Mouse (Mus musculus) MEL (cell line): Measurements from ENCODE around the gene Exoc6b. TPM values are rescaled to one million over a fixed set of nuclear protein-coding genes. Genes with fewer than 3 reads are reported as not detected.

Experiments
- DNase-seq: peaks from one replicate; pipeline ENCODE4 v3.0.0; 2011; ENCODE audit warnings: low read depth, low spot score
- H3K27ac ChIP-seq: 2 replicates; pipeline ENCODE4 v1.5.1; 2012; ENCODE audit warnings: low read depth, mild to moderate bottlenecking, control low read depth, low read length, moderate library complexity; ENCODE audit not compliant: control insufficient read depth
- H3K27me3 ChIP-seq, 2 experiments: fragments of 150-350 bp in 1 of 2; sonication (generic) in 1 of 2; 2 replicates each; pipeline ENCODE4 v1.6.1; 2012; ENCODE audit warnings: low read length in 2 of 2, mild to moderate bottlenecking in 2 of 2, improper control_type of control experiment in 1 of 2, moderate library complexity in 1 of 2; ENCODE audit not compliant: insufficient read depth in 2 of 2, control insufficient read depth in 1 of 2
- H3K36me3 ChIP-seq, 2 experiments: 2 replicates each; pipeline ENCODE4 v1.6.1; 2012 to 2014; ENCODE audit warnings: low read length in 2 of 2, improper control_type of control experiment in 1 of 2, inconsistent platforms in 1 of 2, mild to moderate bottlenecking in 1 of 2; ENCODE audit not compliant: insufficient read depth in 2 of 2, control insufficient read depth in 1 of 2
- H3K4me1 ChIP-seq, 2 experiments: fragments of 150-350 bp in 1 of 2; sonication (generic) in 1 of 2; 2 replicates each; pipeline ENCODE4 v1.6.1; 2012; ENCODE audit warnings: low read length in 2 of 2, improper control_type of control experiment in 1 of 2, mild to moderate bottlenecking in 1 of 2; ENCODE audit not compliant: insufficient read depth in 2 of 2, control insufficient read depth in 1 of 2
- H3K4me3 ChIP-seq, 2 experiments: fragments of 150-350 bp in 1 of 2; sonication (generic) in 1 of 2; 2 replicates each; pipeline ENCODE4 v1.5.1; 2012; ENCODE audit warnings: low read depth in 2 of 2, low read length in 2 of 2, mild to moderate bottlenecking in 2 of 2, moderate library complexity in 2 of 2, control low read depth in 1 of 2, improper control_type of control experiment in 1 of 2; ENCODE audit not compliant: control insufficient read depth in 1 of 2, insufficient read depth in 1 of 2
- H3K79me2 ChIP-seq: 2 replicates; pipeline ENCODE4 v1.6.1; 2012; ENCODE audit warnings: mild to moderate bottlenecking, low read length, moderate library complexity; ENCODE audit not compliant: control insufficient read depth, poor library complexity, insufficient read depth
- H3K9ac ChIP-seq: 2 replicates; pipeline ENCODE4 v1.6.1; 2012; ENCODE audit warnings: low read depth, mild to moderate bottlenecking, control low read depth, low read length, moderate library complexity; ENCODE audit not compliant: control insufficient read depth, poor library complexity, severe bottlenecking
- H3K9me3 ChIP-seq: fragments of 150-350 bp; sonication (generic); replicated peaks from 2 replicates; pipeline ENCODE4 v1.6.1; 2012; ENCODE audit warnings: mild to moderate bottlenecking, low read length, improper control_type of control experiment, moderate library complexity; ENCODE audit not compliant: insufficient read depth
- BHLHE40 ChIP-seq: IDR thresholded peaks from 2 replicates; pipeline ENCODE4 v1.6.1; 2012; ENCODE audit warnings: low read depth, mild to moderate bottlenecking, inconsistent platforms, low read length, improper control_type of control experiment, borderline replicate concordance
- CHD1 ChIP-seq: IDR thresholded peaks from 2 replicates; pipeline ENCODE4 v1.6.1; 2012; ENCODE audit warnings: low read depth, mild to moderate bottlenecking, inconsistent platforms, low read length, improper control_type of control experiment
- E2F4 ChIP-seq: IDR thresholded peaks from 2 replicates; pipeline ENCODE4 v1.6.1; 2011; ENCODE audit warnings: low read depth, low read length, improper control_type of control experiment, borderline replicate concordance
- ELF1 ChIP-seq: IDR thresholded peaks from 2 replicates; pipeline ENCODE4 v1.6.1; 2014; ENCODE audit warnings: low read depth, mild to moderate bottlenecking, inconsistent platforms, low read length, improper control_type of control experiment, moderate library complexity
- EP300 ChIP-seq, 2 experiments: IDR thresholded peaks; 2 replicates each; pipeline ENCODE4 v1.6.1; 2011; ENCODE audit warnings: improper control_type of control experiment in 2 of 2, low read length in 2 of 2, low read depth in 1 of 2, mild to moderate bottlenecking in 1 of 2
- ETS1 ChIP-seq: IDR thresholded peaks from 2 replicates; pipeline ENCODE4 v1.6.1; 2012; ENCODE audit warnings: low read depth, mild to moderate bottlenecking, inconsistent platforms, low read length, improper control_type of control experiment, moderate library complexity
- GABPA ChIP-seq: IDR thresholded peaks from 2 replicates; pipeline ENCODE4 v1.6.1; 2012; ENCODE audit warnings: low read depth, mild to moderate bottlenecking, inconsistent platforms, low read length, improper control_type of control experiment, moderate library complexity
- GATA1 ChIP-seq: IDR thresholded peaks from 2 replicates; pipeline ENCODE4 v1.6.1; 2011; ENCODE audit warnings: low read depth, low read length, improper control_type of control experiment
- JUND ChIP-seq: IDR thresholded peaks from 2 replicates; pipeline ENCODE4 v1.6.1; 2011; ENCODE audit warnings: low read depth, mild to moderate bottlenecking, improper control_type of control experiment, low read length
- MAFK ChIP-seq: IDR thresholded peaks from 2 replicates; pipeline ENCODE4 v1.6.1; 2011; ENCODE audit warnings: low read depth, mild to moderate bottlenecking, low read length, improper control_type of control experiment, borderline replicate concordance
- MAX ChIP-seq: IDR thresholded peaks from 2 replicates; pipeline ENCODE4 v1.6.1; 2011; ENCODE audit warnings: low read length, improper control_type of control experiment
- MXI1 ChIP-seq: IDR thresholded peaks from 2 replicates; pipeline ENCODE4 v1.6.1; 2011; ENCODE audit warnings: mild to moderate bottlenecking, low read depth, low read length, improper control_type of control experiment
- MYC ChIP-seq: IDR thresholded peaks from 2 replicates; pipeline ENCODE4 v1.6.1; 2011; ENCODE audit warnings: low read depth, mild to moderate bottlenecking, low read length, improper control_type of control experiment, moderate library complexity
- NELFE ChIP-seq: IDR thresholded peaks from 2 replicates; pipeline ENCODE4 v1.6.1; 2011; ENCODE audit warnings: low read depth, low read length, improper control_type of control experiment
- POLR2A ChIP-seq, 2 experiments: IDR thresholded peaks; 2 replicates each; pipeline ENCODE4 v1.6.1; 2011 to 2012; ENCODE audit warnings: low read length in 2 of 2, mild to moderate bottlenecking in 2 of 2, control low read depth in 1 of 2, improper control_type of control experiment in 1 of 2, low read depth in 1 of 2, moderate library complexity in 1 of 2; ENCODE audit not compliant: control insufficient read depth in 1 of 2, insufficient read depth in 1 of 2, poor library complexity in 1 of 2
- RAD21 ChIP-seq: IDR thresholded peaks from 2 replicates; pipeline ENCODE4 v1.6.1; 2011; ENCODE audit warnings: mild to moderate bottlenecking, low read depth, low read length, improper control_type of control experiment
- RCOR1 ChIP-seq: IDR thresholded peaks from 2 replicates; pipeline ENCODE4 v1.6.1; 2012; ENCODE audit warnings: low read depth, mild to moderate bottlenecking, inconsistent platforms, low read length, improper control_type of control experiment
- SIN3A ChIP-seq: IDR thresholded peaks from 2 replicates; pipeline ENCODE4 v1.6.1; 2012; ENCODE audit warnings: low read length, improper control_type of control experiment, inconsistent platforms
- TBP ChIP-seq: IDR thresholded peaks from 2 replicates; pipeline ENCODE4 v1.8.0; 2011; ENCODE audit warnings: low read depth, low read length, improper control_type of control experiment
- TCF12 ChIP-seq: IDR thresholded peaks from 2 replicates; pipeline ENCODE4 v1.6.1; 2014; ENCODE audit warnings: low read depth, mild to moderate bottlenecking, inconsistent platforms, low read length, improper control_type of control experiment, moderate library complexity
- UBTF ChIP-seq: IDR thresholded peaks from 2 replicates; pipeline ENCODE4 v1.6.1; 2012; ENCODE audit warnings: low read depth, mild to moderate bottlenecking, inconsistent platforms, low read length, improper control_type of control experiment, moderate library complexity, borderline replicate concordance; ENCODE audit not compliant: insufficient read depth
- ZNF384 ChIP-seq: IDR thresholded peaks from 2 replicates; pipeline ENCODE4 v1.6.1; 2012; ENCODE audit warnings: low read depth, mild to moderate bottlenecking, inconsistent platforms, low read length, improper control_type of control experiment
- polyA plus RNA-seq, 2 experiments: library from polyadenylated mRNA; stranded (reverse) in 1 of 2; unstranded in 1 of 2; fragments of >175 nt in 1 of 2; fragments of >200 nt in 1 of 2; gene quantifications; 2 replicates each; pipeline versions ENCODE4 v1.2.1 to v1.2.4; 2012; ENCODE audit warnings: low replicate concordance in 2 of 2, low read depth in 1 of 2; ENCODE audit not compliant: insufficient read length in 2 of 2, insufficient read depth in 1 of 2, missing spikeins in 1 of 2
- total RNA-seq: library from RNA; depleted of rRNA; stranded (reverse); fragments of 300-350 nt; gene quantifications from 2 replicates; pipeline ENCODE4 v1.2.3, GENCODE M21; 2012

Gene Exoc6b
- total and polyA plus RNA-seq, 3 experiments: 3.4 to 6.5 TPM; not detected in 1

- no peaks in the 10 kb centered on the region for H3K36me3 ChIP-seq
- DNase-seq: peak; percentile 83
- H3K79me2 ChIP-seq: no peaks in the 10 kb centered on the region
- no peaks in the 10 kb centered on the region for H3K27me3 ChIP-seq
- no peak for TF ChIP-seq NELFE
- peak; percentile 69 for TF ChIP-seq MXI1
- TF ChIP-seq SIN3A: peak; percentile 83
- TF ChIP-seq, all 39 proteins: peak for 2
- no peaks in the 10 kb centered on the region for H3K4me1 ChIP-seq
- no peaks in the 10 kb centered on the region for H3K9me3 ChIP-seq
- H3K9ac ChIP-seq: no peak overlapping the region
- no peak overlapping the region for H3K4me3 ChIP-seq
- no peak overlapping the region for H3K27ac ChIP-seq
Measured at GRCm38 (mm10) chr6:84674136-84674535, 395.2 kb downstream of the Exoc6b start.

GRCm38 (mm10) chr6:84661451-84662112, 407.7 kb downstream of the Exoc6b start:
- DNase-seq: peak; percentile 91
- peaks cover 6 to 10% of the 10 kb centered on the region in 2 experiments for H3K4me1 ChIP-seq
- H3K9me3 ChIP-seq: no peaks in the 10 kb centered on the region
- H3K27me3 ChIP-seq: no peaks in the 10 kb centered on the region
- no peaks in the 10 kb centered on the region for H3K79me2 ChIP-seq
- H3K4me3 ChIP-seq: no peak overlapping the region
- peak overlapping the region; percentile 77 for H3K27ac ChIP-seq
- peaks cover 0 to 15% of the 10 kb centered on the region in 2 experiments; a peak in 2 of 4 replicates for H3K36me3 ChIP-seq
- TF ChIP-seq MAFK (peak; percentile 85), GABPA (peak; percentile 62; the same call in 1 of the 2 replicates), EP300 (IDR thresholded peaks at IDR 0.05; ENCODE audit: low read depth in 1 of 2, low read length in 2 of 2) (peak; percentile 63 to 67), RAD21 (no peak), E2F4 (no peak), UBTF (no peak), TCF12 (peak; percentile 58; the same call in 1 of the 2 replicates), SIN3A (peak; percentile 80), GATA1 (0 out of 2 replicates have a peak, but pooled peaks have one; percentile 28), CHD1 (no peak), MYC (peak; percentile 77), ETS1 (peak; percentile 97), RCOR1 (peak; percentile 39; the same call in 1 of the 2 replicates), TBP (no peak), ZNF384 (no peak), JUND (peak; percentile 58; the same call in 1 of the 2 replicates), MAX (peak; percentile 93), MXI1 (peak; percentile 92), ELF1 (peak; percentile 35; the same call in 1 of the 2 replicates), POLR2A (IDR thresholded peaks at IDR 0.05; ENCODE audit: control insufficient read depth in 1 of 2, insufficient read depth in 1 of 2, low read depth in 1 of 2, low read length in 2 of 2, poor library complexity in 1 of 2) (no peak), NELFE (no peak), BHLHE40 (peak; percentile 39; the same call in 1 of the 2 replicates)
- TF ChIP-seq, all 39 proteins: peak for 14
- no peak overlapping the region for H3K9ac ChIP-seq
